Mouse (Mus musculus) skeletal muscle tissue, adult 2 months (tissue): Measurements from ENCODE around the gene Clspn.
"Not testable (repeated sequence)": the region's sequence is repeated elsewhere in the genome, so short reads cannot be mapped to it uniquely, and the experiment has no call there.

Source experiments
- DNase-seq: peaks from one replicate; pipeline ENCODE4 v3.0.0-alpha.2; 2012; ENCODE audit warnings: low read depth, low spot score

Clspn gene

GRCm38 (mm10) chr4:126556809-126557711 is at the start of gene Clspn:
Gene Clspn (plus strand): TSS chr4:126556935.
- DNase-seq = peak; percentile 61

- DNase-seq = no peak
Observed at GRCm38 (mm10) chr4:126508110-126508899, 48.4 kb upstream of the Clspn start.

- no peak for DNase-seq
Observed at GRCm38 (mm10) chr4:126509072-126509471, 47.7 kb upstream of the Clspn start.

DNA sequence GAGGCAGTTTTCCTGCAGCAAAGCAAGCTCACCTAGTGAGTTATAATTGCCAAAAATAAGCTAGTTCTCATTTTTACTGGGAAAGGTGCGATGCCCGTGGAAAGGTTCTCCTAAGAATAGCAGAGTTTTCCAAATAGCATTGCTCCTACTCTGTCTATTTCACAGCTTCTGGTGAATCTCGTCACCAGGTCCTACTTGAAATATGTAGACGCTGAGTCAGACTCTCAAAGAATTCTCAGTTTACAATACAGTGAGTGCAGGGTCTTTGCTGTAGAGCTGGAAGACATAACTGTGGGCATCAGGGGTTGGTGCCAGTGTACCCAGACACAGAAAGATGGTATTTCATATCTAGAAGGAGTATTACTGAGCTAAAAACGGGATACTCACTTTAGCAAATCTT is 45.7 kb upstream of the Clspn start:
- DNase-seq = no peak

DNA sequence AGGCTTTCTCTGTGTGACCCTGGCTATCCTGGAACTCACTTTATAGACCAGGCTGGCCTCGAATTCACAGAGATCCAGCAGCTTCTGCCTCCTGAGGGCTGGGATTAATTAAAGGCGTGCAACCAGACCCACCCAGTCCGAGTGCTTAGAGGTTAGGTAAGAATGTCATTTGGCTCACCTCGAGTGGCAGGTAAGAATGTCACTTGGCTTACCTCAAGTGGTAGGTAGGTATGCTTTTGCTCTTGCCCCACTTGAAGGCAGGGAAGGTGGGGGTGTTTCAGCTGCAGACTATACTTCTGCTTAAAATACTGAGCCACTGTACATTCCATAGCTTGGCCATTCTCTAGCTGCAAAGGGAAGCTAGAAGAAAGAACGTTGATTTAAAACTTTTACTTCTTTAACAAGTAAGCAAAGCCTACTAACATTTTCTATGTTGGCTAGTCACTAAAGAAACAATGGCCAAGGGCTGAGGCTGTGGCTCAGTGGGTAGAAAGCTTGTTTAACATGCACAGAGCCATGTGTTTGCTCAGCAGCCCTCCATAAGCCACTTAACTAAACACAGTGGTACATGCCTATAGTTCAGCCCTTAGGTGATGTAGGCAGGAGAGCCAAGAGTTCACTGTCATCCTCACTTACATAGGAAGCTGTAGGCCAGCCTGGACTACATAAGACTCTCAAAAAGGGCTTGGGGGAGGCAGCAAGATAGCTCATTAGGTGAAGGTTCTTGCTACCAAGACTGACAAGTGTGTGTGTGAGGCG is 44.2 kb upstream of the Clspn start:
- no peak for DNase-seq

- DNase-seq = no peak
Observed at GRCm38 (mm10) chr4:126526164-126526563, 30.6 kb upstream of the Clspn start.

DNA sequence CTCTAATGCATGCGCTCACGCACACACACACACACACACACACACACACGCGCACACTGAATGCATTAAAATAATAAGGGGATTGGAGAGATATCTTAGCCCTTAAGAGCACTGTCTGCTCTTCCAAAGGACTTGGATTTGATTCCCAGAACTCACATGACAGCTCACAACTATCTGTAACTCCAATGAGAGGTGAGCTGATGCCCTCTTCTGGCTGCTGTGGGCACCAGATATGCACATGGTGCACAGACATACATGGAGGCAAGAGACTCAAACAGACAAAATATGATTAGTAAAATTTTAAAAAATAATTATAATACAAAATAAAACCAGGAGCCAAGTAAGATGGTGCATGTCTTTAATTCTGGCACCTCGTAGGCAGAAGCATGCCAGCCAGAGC is 29.9 kb upstream of the Clspn start:
- no peak for DNase-seq

- DNase-seq = no peak
Observed at GRCm38 (mm10) chr4:126532292-126532691, 24.4 kb upstream of the Clspn start.

DNA sequence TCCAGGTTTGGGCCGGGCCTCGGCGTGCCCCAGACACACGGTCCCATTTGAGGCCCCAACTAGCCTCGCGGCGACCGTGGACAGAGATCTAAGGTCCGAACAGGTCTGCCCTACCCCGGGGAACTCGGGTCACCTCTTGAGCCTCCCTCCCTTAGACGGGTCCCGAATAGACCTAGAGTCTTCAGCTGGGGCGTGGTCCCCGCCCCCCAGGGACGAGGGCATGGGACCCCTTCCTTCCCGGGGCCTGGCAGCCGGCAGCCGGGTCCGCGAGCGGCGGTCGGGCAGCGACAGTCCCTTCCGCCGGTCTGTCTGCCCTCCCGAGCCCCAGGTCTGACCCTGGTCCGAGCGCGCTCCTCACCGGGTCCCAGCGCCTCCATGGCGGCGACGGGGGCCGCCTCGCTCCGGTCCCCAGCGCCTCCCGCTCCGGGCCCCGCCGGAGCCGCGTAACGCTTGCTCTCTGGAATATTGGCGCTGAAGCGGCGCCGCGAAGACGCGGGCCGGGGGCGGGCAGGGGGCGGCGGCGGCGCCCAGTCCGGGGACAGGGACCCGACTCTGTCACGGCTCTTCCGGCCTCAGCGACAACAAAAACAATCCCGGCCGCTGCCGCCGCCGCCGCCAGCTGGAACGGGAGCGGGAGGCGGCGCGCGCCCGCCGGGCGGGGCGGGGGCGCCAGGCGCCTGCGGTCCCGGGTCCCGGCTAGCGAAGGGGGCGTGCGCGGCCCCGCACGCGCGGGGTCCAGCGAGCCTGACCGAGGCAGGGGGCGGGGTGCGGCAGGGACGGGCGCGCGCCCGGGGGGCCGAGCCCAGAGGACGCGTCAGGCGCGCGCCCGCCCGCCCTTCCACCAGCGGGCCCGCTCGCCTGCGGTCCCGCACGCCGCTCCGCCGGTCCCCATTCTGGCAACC is 23.7 kb upstream of the Clspn start, which contains the start of gene Ago4:
TSS of gene Ago4 (minus strand) at position 646 of the 902 bp plus-strand sequence.
- DNase-seq = no peak

DNA sequence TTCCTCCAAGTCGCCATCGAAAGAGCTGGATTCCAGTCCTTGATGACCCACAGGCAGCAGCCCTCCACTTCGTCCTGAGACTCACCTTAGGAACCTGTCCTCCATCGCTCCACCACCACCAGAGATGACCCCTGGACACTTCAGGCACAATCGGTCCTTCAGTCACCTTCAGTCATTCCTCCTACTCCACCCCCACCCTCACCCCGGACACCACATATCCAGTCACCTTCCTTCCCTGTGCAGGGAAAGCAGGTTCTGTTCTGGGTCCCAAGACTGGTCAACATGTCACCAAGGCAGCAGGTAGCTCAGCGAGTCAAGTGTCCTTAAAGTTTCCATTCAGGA is 23.0 kb upstream of the Clspn start:
- no peak for DNase-seq

GRCm38 (mm10) chr4:126535631-126536030 is 21.1 kb upstream of the Clspn start:
- DNase-seq = not testable (repeated sequence)

DNA sequence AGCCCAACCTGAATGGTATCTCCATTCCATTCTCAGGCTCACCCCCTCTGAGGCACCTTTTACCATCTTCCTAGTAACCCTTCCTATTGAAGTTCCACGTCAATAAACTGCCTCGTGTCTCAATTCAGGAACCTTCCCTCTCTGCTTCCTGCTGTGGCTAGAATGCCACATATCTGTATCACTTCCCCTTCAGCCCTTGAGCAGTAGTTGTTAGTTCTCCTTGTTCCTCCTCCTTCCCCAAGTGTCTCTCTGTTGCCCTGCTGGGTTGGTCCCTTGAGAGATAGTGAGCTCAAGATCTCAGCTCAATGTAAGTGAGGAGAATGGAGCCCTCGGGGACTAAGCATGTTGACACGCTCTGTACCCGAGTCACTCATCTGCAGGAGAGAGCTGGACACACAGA is 19.9 kb upstream of the Clspn start:
- DNase-seq = peak; percentile 36

- DNase-seq = no peak
Observed at GRCm38 (mm10) chr4:126540487-126541071, 16.2 kb upstream of the Clspn start.

DNA sequence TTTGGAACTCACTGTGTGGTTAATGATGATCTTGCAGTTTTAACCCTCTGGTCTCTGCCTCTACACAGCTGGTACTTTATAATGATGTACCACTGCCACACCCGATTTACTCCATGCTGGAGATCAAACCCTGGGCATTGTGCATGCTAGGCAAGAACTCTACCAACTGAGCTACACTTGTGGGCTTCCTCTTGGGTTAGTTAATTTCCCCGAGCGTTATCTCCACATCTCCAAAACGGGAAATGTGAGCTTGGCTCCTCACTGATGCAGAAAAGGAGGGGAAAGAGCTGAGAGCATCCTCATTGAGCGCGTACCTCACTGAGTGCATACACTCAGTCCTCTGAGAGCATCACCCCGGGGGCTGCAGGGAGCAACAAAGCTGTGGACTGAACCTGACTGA is 13.9 kb upstream of the Clspn start:
- no peak for DNase-seq

GRCm38 (mm10) chr4:126545016-126545415 is 11.7 kb upstream of the Clspn start:
- DNase-seq = no peak

GRCm38 (mm10) chr4:126545703-126546102 is 11.0 kb upstream of the Clspn start:
- no peak for DNase-seq

DNA sequence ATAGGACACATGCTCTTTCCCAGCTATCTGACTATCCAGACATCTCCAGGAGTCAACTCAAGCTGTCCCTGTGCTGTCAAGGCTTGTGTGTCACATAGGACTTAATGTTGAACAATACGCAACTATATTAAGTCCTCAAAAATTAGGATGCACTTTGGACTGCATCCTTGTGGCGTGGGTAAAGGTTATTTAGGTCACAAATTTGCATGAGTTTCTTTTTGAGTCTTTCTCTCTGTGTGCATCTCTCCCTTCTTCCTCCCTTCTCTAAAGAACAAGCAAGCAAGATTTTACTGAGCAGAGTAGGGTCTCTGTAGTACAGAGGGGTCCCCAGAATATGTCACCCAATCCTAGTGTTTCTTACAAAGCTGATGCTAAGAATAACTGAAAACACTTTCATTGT is 10.6 kb upstream of the Clspn start:
- no peak for DNase-seq

DNA sequence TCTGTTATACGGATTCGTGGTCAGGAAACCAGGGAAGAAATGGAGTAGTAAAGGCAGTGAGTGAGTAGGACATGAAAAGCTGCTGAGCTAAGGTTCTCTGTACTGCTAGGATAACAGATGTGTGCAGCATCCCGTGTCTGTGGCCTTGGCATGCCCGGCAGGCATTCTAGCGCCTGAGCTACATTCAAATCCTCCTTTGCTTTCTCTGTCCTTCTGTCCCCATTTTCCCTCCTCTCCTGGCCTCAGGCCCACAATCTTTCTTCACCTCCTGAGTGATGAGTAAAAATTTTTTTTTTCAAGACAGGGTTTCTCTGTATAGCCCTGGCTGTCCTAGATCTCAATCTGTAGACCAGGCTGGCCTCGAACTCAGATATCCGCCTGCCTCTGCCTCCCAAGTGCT is 4.6 kb upstream of the Clspn start:
- no peak for DNase-seq

GRCm38 (mm10) chr4:126553105-126553504 is 3.6 kb upstream of the Clspn start:
- no peak for DNase-seq

DNA sequence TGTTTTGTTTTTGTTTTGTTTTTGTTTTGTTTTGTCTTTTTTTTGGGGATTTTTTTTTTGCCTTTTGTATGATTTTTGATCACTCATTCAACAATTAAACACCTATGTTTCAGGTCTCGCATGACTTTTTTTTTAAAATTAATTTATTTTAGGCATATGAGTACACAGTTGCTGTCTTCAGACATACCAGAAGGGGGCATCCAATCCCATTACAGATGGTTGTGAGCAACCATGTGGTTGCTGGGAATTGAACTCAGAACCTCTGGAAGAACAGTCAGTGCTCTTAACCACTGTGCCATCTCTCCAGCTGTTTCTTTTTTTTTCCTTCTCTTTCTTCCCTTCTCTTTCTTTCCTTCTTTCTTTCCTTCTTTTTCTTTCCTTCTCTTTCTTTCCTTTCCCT is 3.0 kb upstream of the Clspn start:
- DNase-seq = no peak

DNA sequence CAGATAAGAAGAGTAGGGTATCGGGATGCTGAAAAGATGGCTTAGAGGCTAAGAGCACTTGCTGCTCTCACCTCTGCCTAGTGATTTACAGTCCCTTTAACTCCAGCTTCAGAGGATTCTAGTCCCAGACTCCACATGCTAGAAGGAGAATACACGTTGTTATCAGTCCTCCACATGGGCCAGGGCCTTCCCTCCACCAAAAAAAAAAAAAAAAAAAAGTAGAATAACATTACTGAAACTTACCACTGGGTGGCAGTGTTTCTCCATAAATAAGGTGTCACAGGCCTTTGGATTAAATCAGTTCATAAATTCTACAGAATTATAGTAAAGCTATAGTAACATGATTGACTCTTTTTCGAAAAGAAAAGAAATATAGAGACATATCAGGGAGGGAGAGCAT is 2.3 kb upstream of the Clspn start:
- no peak for DNase-seq
